Mouse (Mus musculus) heart, postnatal 0 days (tissue): ENCODE measurements around the gene Skp1a.

Experiments used
- CTCF ChIP-seq: IDR thresholded peaks from 2 replicates; pipeline ENCODE4 v1.5.1; 2016; ENCODE audit warnings: antibody characterized with exemption, control low read depth, low read depth
- EP300 ChIP-seq: IDR thresholded peaks from 2 replicates; pipeline ENCODE4 v1.6.1; 2016; ENCODE audit warnings: antibody characterized with exemption, low read depth

- TF ChIP-seq CTCF (no peak), EP300 (no peak)
Observed at GRCm38 (mm10) chr11:52268104-52268835, 36.5 kb downstream of the Skp1a start.
